Mouse (Mus musculus): ENCODE data around the gene Med9.

DNA sequence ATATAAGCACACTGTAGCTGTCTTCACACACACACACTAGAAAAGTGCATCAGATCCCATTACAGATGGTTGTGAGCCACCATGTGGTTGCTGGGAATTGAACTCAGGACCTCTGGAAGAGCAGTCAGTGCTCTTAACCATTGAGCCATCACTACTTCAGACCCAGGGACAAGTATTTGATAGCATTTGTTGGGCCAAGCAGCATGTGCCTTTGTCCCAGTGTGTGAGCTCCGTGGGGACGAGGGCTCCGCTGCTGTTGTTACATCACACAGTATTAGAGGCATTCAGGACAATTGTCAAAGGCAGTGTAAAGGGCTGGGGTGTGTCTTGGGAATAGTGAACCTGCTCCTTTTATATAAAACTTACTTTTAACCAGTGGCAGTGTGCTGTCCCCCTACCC, 11.0 kb upstream of the Med9 start:
- TF ChIP-seq CTCF (IDR thresholded peaks at IDR 0.05; ENCODE audit: extremely low read depth, insufficient read length, insufficient replicate concordance, low read depth, low read length) (no peak), POLR2A (IDR thresholded peaks at IDR 0.05; ENCODE audit: low read depth, low read length) (no peak)
